Mouse (Mus musculus): Measurements from ENCODE around the gene Obsl1. TPM values are rescaled to one million over a fixed set of nuclear protein-coding genes. Genes with fewer than 3 reads are reported as not detected.

Gene Obsl1
- polyA plus RNA-seq (2014; fragmentation: Illumina TruSeq; extraction: RNeasy Lipid Tissue Mini Kit (QIAGEN cat#74804); ENCODE audit: insufficient read depth, low read depth, low replicate concordance) = 5.3 TPM

GRCm38 (mm10) chr1:75505956-75506831 lies at the start of gene Obsl1:
Gene Obsl1, minus strand, starts transcription at chr1:75506452.

DNA sequence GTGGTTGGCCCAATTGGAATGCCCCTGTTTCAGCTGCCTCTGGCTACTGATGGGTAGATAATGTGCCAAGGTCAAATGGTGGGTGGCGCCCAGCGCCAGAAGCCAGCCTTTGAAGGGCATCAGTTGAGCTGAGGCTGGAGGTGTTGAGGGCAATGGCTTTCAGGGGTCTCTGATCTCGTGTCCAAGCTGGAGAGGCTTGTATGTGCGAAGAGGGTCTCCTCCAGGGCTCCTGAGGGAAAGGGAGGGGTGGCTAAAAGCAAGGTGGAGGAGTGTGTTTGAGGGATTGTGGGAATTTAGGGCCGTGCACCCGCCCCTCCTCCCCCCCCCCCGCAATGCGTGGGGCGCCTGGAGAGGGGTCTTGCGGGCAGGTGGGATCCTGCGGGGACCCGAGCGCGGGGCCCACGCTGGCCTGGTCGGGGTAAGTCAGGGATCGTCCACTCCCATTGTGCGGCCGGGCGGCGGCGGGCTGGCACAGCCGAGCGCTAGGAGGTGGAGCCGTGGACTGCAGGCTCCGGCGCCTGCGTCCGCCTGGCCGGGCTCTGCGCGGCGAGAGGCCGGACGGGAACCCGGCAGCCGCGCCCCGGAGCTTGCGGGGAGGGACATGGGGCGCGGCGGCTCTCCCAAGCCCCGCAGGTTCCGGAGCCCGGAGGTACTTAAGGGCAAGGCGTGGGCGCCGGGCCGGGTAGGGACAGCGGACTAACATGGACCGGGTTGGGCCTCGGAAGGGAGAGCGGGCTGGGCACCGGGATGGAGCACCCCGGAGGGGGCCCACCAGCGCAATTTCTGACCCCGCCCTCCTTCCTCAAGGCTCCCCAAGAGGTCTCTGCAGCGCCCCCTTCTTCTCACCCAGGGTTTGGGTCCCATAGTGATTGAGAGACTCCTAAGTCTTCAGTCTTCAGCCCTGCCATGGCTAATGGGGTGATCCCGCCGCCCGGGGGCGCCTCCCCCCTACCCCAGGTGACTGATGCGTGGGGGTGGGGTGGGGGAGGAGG lies 40.0 kb upstream of the Obsl1 start, which contains the start of gene Slc4a3:
Gene Slc4a3, plus strand, starts transcription at position 302 of the 992 bp plus-strand sequence.

DNA sequence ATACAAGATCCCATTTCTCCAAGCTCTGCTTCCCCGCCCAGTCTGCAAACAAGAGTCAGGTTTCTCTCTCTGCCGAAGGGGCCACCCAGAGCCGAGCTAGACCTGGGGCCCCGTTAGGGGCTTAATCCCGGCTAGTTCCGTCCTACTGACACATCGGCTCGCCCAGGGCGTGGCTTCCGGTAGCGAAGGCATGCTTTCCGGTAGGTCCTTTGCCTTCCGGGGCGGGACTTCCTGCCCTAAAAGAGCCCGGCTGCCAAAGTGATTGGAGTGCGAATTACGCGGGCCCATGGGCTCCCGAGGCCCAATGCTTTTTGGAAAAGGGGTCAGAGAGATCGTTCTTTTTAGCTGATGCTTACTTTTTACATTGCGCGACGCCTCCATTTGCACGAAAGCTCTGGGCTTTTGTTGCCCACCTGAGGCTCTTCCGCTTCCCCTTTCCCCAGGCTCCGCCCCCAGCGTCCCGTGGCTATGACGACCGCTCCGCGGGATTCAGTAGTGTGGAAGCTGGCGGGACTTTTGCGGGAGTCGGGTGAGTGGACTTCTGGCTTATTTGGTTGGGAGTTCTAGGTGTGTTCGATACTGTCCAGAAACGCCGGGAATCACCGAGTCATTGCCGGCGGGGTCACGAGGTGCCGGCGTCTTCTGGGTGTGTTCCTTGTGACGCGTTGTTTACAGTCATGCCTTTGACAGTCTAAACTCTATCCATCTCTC lies 15.2 kb upstream of the Obsl1 start, which contains the start of gene Stk11ip:
Gene Stk11ip, plus strand, starts transcription at position 209 of the 711 bp plus-strand sequence.

GRCm38 (mm10) chr1:75507006-75507405 lies 754 bp upstream of the Obsl1 start, which contains the start of gene Inha:
Gene Inha, plus strand, starts transcription at chr1:75507077.

GRCm38 (mm10) chr1:75478916-75479634 lies 27.2 kb downstream of the Obsl1 start, which contains the start of the genes Chpf and Tmem198:
Gene Chpf, minus strand, starts transcription at chr1:75479307.
Gene Tmem198, plus strand, starts transcription at chr1:75479532.

DNA sequence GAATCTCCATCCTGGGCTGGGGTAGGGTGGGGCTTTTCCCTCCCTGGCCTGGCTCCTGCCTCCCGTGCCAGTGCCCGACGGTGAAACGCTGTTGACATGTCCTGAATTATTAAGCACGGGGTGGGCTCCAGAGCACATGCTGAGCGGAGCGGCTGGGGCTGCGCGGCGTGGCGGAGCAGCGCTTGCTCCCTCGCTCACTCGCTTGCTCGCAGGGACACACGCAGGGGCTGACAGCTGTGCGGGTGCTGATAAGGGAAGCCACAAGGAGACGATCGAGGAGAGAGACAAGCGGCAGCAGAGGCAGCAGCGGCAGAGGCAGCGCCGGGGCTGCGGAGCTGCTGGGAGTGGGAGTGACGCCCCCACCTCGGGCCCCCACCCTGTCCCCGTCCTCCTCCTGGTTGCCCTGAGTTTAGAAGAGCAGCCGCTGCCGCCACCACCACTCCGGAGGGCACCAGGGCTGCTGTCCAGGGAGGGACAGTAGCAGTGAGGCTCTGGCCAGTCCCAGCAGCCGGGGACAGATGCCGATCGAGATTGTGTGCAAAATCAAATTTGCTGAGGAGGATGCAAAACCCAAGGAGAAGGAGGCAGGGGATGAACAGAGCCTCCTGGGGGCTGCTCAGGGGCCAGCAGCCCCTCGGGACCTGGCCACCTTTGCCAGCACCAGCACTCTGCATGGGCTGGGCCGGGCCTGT lies 55.8 kb downstream of the Obsl1 start, which contains the start of gene Asic4:
Gene Asic4, plus strand, starts transcription at position 123 of the 692 bp plus-strand sequence.

GRCm38 (mm10) chr1:75435475-75436328 lies 70.5 kb downstream of the Obsl1 start, which contains the start of gene Gmppa:
Gene Gmppa, plus strand, starts transcription at chr1:75435930.

Other genes starting within 250 kb of the Obsl1 start
- gene Ptprn, start 241.9 kb downstream of the Obsl1 start, polyA plus RNA-seq (2014; fragmentation: Illumina TruSeq; extraction: RNeasy Lipid Tissue Mini Kit (QIAGEN cat#74804); ENCODE audit: insufficient read depth, low read depth, low replicate concordance) = 1.7 TPM
- 1.6 TPM for gene Resp18, start 228.0 kb downstream of the Obsl1 start, polyA plus RNA-seq (2014; fragmentation: Illumina TruSeq; extraction: RNeasy Lipid Tissue Mini Kit (QIAGEN cat#74804); ENCODE audit: insufficient read depth, low read depth, low replicate concordance)
- 53.8 TPM for gene Dnpep, start 188.5 kb downstream of the Obsl1 start, polyA plus RNA-seq (2014; fragmentation: Illumina TruSeq; extraction: RNeasy Lipid Tissue Mini Kit (QIAGEN cat#74804); ENCODE audit: insufficient read depth, low read depth, low replicate concordance)
- 92.4 TPM for gene Des, start 146.1 kb downstream of the Obsl1 start, polyA plus RNA-seq (2014; fragmentation: Illumina TruSeq; extraction: RNeasy Lipid Tissue Mini Kit (QIAGEN cat#74804); ENCODE audit: insufficient read depth, low read depth, low replicate concordance)
- 8.0 TPM for gene Speg, start 131.2 kb downstream of the Obsl1 start, polyA plus RNA-seq (2014; fragmentation: Illumina TruSeq; extraction: RNeasy Lipid Tissue Mini Kit (QIAGEN cat#74804); ENCODE audit: insufficient read depth, low read depth, low replicate concordance)
- 38.9 TPM for gene Gmppa, start 70.5 kb downstream of the Obsl1 start, polyA plus RNA-seq (2014; fragmentation: Illumina TruSeq; extraction: RNeasy Lipid Tissue Mini Kit (QIAGEN cat#74804); ENCODE audit: insufficient read depth, low read depth, low replicate concordance)
- gene Asic4, start 56.0 kb downstream of the Obsl1 start, polyA plus RNA-seq (2014; fragmentation: Illumina TruSeq; extraction: RNeasy Lipid Tissue Mini Kit (QIAGEN cat#74804); ENCODE audit: insufficient read depth, low read depth, low replicate concordance) = not detected
- gene Chpf, start 27.1 kb downstream of the Obsl1 start, polyA plus RNA-seq (2014; fragmentation: Illumina TruSeq; extraction: RNeasy Lipid Tissue Mini Kit (QIAGEN cat#74804); ENCODE audit: insufficient read depth, low read depth, low replicate concordance) = 27.7 TPM
- gene Tmem198, start 26.9 kb downstream of the Obsl1 start, polyA plus RNA-seq (2014; fragmentation: Illumina TruSeq; extraction: RNeasy Lipid Tissue Mini Kit (QIAGEN cat#74804); ENCODE audit: insufficient read depth, low read depth, low replicate concordance) = 1.1 TPM
- 0.74 TPM for gene Inha, start 625 bp upstream of the Obsl1 start, polyA plus RNA-seq (2014; fragmentation: Illumina TruSeq; extraction: RNeasy Lipid Tissue Mini Kit (QIAGEN cat#74804); ENCODE audit: insufficient read depth, low read depth, low replicate concordance)
- gene Stk11ip, start 15.1 kb upstream of the Obsl1 start, polyA plus RNA-seq (2014; fragmentation: Illumina TruSeq; extraction: RNeasy Lipid Tissue Mini Kit (QIAGEN cat#74804); ENCODE audit: insufficient read depth, low read depth, low replicate concordance) = 8.1 TPM
- gene Slc4a3, start 39.8 kb upstream of the Obsl1 start, polyA plus RNA-seq (2014; fragmentation: Illumina TruSeq; extraction: RNeasy Lipid Tissue Mini Kit (QIAGEN cat#74804); ENCODE audit: insufficient read depth, low read depth, low replicate concordance) = 4.8 TPM

Measured in lung, adult 10 weeks (tissue).